Mouse (Mus musculus) intestine, embryonic 14.5 days (tissue): ENCODE measurements around the gene Slc6a18. TPM values are rescaled to one million over a fixed set of nuclear protein-coding genes. Genes with fewer than 3 reads are reported as not detected.

Experiments
- ATAC-seq: fragments of 200-750 bp; cut with Nextera tagmentation; replicated peaks from 2 replicates; pipeline ENCODE4 v1.8.0; 2017; ENCODE audit warnings: low read depth, moderate number of reproducible peaks, moderate TSS enrichment, moderate library complexity; ENCODE audit not compliant: low FRiP score, low TSS enrichment
- DNase-seq: peaks from one replicate; pipeline ENCODE4 v3.0.0-alpha.2; 2018; ENCODE audit warnings: low spot score
- H3K27ac ChIP-seq: fragments of 300-500 bp; sonication (generic); 2 replicates; pipeline ENCODE4 v1.5.1; 2014; ENCODE audit warnings: low read depth, mild to moderate bottlenecking, control low read depth
- H3K27me3 ChIP-seq: fragments of 300-500 bp; sonication (generic); replicated peaks from 2 replicates; pipeline ENCODE4 v1.6.1; 2014; ENCODE audit warnings: low read length, control low read depth; ENCODE audit not compliant: control insufficient read depth, insufficient read depth
- H3K36me3 ChIP-seq: fragments of 300-500 bp; sonication (generic); 2 replicates; pipeline ENCODE4 v1.6.1; 2014; ENCODE audit warnings: low read length, control low read depth; ENCODE audit not compliant: control insufficient read depth, insufficient read depth
- H3K4me1 ChIP-seq: fragments of 300-500 bp; sonication (generic); replicated peaks from 2 replicates; pipeline ENCODE4 v1.6.1; 2014; ENCODE audit warnings: low read length, control low read depth, mixed read lengths; ENCODE audit not compliant: control insufficient read depth, insufficient read depth
- H3K4me2 ChIP-seq: fragments of 300-500 bp; sonication (generic); 2 replicates; pipeline ENCODE4 v1.6.1; 2014; ENCODE audit warnings: low read length
- H3K4me3 ChIP-seq: fragments of 300-500 bp; sonication (generic); 2 replicates; pipeline ENCODE4 v1.5.1; 2014; ENCODE audit warnings: low read depth, low read length, control low read depth, mixed read lengths
- H3K9ac ChIP-seq: fragments of 300-500 bp; sonication (generic); 2 replicates; pipeline ENCODE4 v1.6.1; 2014; ENCODE audit warnings: mild to moderate bottlenecking, low read length
- H3K9me3 ChIP-seq: fragments of 300-500 bp; sonication (generic); 2 replicates; pipeline ENCODE4 v1.6.1; 2016; ENCODE audit warnings: low read length, control low read depth; ENCODE audit not compliant: control insufficient read depth
- WGBS: fragments of 180-500 bp; shearing (Covaris S2); extraction: QIAGEN DNeasy Blood & Tissue Kit; methylation state at CpG from one replicate; pipeline ENCODE4 v1.1.7; 2014; 5-methylcytosine and 5-hydroxymethylcytosine counted together
- polyA plus RNA-seq: library from polyadenylated mRNA; unstranded; fragments of >200 nt; fragmentation: Nextera tagmentation; extraction: Ambion mirVana; gene quantifications from 2 replicates; pipeline ENCODE4 v1.2.1, GENCODE M21; 2014

The Slc6a18 gene
- polyA plus RNA-seq = not detected in 2 replicates

DNA sequence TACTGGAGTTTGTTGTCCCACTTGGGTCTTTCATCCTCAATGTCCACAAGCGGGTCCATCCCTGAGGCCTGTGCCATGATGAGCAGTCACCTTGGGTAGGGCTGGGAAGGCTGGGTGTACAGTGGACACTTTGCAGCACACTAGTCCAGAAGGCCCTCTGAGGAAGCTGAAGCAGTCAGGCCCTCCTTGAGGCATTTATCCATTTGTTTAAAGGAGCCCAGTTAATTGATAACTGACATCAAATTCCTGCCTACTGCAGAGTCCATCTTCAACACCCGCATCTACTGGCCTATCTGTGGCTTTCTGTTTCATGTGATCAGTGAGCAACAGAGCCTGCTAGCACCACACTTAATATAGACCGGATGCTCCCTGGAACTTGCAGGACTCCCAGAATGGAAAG is at the start of gene Slc6a18:
TSS of gene Slc6a18 (minus strand) at position 171 of the 400 bp plus-strand sequence.
- no peak within 1 kb of the TSS for H3K27ac ChIP-seq
- no peaks in the 10 kb centered on the region for H3K36me3 ChIP-seq
- no peak within 1 kb of the TSS for H3K4me2 ChIP-seq
- H3K4me3 ChIP-seq = no peak within 1 kb of the TSS
- H3K9ac ChIP-seq = no peak within 1 kb of the TSS
- ATAC-seq = no peak
- no peaks in the 10 kb centered on the region for H3K27me3 ChIP-seq
- DNase-seq = no peak
- 82% methylated on average over 3 of the region's 3 CpGs for WGBS
- H3K4me1 ChIP-seq = no peaks in the 10 kb centered on the region
- no peaks in the 10 kb centered on the region for H3K9me3 ChIP-seq

DNA sequence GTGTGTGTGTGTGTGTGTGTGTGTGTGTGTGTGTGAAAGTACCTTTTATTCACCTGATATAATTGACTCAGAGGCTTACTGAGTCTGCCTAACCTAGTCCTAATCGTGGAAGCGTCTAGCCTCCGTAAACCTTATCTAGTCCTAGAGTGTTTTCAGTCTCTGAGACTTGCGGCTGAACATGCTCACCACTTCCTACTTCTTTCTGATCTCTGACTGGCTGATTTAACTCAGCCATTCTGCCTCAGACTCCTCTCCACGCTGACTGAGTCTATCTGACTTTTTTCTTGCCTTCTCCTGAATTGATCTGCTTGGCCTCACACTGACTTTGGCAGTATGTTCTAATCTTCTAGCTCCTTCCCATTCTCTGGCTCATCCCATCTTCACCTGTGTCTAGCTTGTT is 47.5 kb upstream of the Slc6a18 start:
- Histone ChIP-seq H3K4me3 (no peak overlapping the region), H3K36me3 (no peaks in the 10 kb centered on the region), H3K9me3 (no peaks in the 10 kb centered on the region), H3K27ac (no peak overlapping the region), H3K4me1 (no peaks in the 10 kb centered on the region), H3K9ac (no peak overlapping the region), H3K4me2 (no peak overlapping the region), H3K27me3 (0 out of 2 replicates have a peak, but pooled peaks cover 3% of the 10 kb centered on the region)
- WGBS = 75% methylated on average over 5 of the region's 5 CpGs
- DNase-seq (no peak), ATAC-seq (no peak)

DNA sequence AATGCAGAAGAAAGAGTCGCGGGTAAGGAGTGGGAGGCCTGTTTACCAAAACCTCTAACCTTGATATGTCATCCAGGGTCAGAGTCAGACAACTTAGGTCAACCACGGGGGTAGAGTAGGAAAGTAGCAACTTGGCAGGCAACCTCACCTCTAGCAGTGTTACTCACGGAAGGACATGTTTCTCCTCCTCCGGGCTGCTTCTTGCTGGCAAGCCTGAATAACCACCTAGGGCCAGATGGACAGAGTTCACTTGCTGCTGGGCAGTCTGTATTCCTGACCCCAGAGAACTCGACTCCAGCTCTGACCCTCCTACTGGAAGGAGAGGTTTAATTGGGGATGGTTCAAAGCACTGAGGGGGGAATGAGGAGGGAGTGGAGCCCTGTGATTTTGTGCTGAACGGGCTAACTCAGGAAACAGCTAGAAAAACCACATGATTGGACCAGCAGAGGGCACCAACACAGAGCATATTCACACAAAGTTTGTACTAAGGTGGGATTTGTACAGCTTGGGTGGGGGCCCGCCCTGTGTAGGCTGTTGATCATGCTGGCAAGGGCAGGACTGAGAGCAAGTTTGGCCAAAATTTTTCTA is 45.4 kb upstream of the Slc6a18 start:
- WGBS = 33% methylated on average over 8 of the region's 8 CpGs
- no peak overlapping the region for H3K4me2 ChIP-seq
- ATAC-seq = no peak; the same call in 1 of the 2 replicates

DNA sequence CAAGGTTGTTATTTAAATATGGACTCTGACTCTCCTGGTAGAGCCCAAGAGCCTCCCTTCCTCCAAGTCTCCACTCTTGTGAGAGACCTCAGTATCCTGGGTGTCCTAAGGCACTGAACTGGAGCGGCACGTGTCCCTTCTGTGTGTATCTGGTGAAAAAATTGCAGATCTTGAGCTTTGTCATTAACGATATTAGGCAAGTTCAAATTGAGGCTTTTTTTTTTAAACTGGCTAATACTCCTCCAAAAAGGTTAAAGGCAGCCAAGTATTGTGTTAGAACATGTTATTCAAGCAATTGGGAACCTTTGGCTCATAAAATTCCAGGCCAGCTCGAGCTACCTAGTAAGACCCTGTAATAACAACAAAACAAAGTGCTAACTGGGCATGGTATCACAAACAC is 42.4 kb upstream of the Slc6a18 start:
- no peaks in the 10 kb centered on the region for H3K36me3 ChIP-seq
- no peak overlapping the region for H3K4me3 ChIP-seq
- WGBS = 84% methylated on average over 4 of the region's 4 CpGs
- DNase-seq = no peak
- no peaks in the 10 kb centered on the region for H3K9me3 ChIP-seq
- 0 out of 2 replicates have a peak, but pooled peaks cover 3% of the 10 kb centered on the region for H3K27me3 ChIP-seq
- no peaks in the 10 kb centered on the region for H3K4me1 ChIP-seq
- no peak overlapping the region for H3K27ac ChIP-seq
- no peak for ATAC-seq
- H3K4me2 ChIP-seq = no peak overlapping the region
- H3K9ac ChIP-seq = no peak overlapping the region

More for the DNA sequence above, 45.4 kb upstream of the Slc6a18 start:
- H3K27ac ChIP-seq = no peak overlapping the region
- DNase-seq = no peak
- H3K4me3 ChIP-seq = no peak overlapping the region
- H3K9ac ChIP-seq = no peak overlapping the region
- no peaks in the 10 kb centered on the region for H3K9me3 ChIP-seq
- H3K4me1 ChIP-seq = no peaks in the 10 kb centered on the region
- H3K36me3 ChIP-seq = no peaks in the 10 kb centered on the region
- 0 out of 2 replicates have a peak, but pooled peaks cover 3% of the 10 kb centered on the region for H3K27me3 ChIP-seq

DNA sequence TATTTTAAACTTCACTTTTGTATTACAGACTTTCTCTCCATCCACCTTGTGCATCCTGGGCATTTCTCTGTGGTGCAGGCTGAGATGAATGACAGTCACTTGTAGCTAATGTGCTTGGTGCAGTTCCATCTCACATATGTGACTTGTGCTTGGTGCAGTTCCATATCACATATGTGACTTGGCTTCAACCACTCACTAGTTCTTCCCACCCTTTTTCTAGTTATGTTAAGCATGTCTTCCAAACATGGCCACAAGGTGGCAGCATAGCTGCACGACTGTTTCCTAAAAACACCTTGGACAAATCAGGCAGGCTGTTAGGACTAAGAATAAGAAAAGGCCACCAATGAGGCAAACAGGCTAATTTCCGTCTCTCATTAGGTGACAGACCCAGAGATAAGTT is 40.4 kb upstream of the Slc6a18 start:
- no peak overlapping the region for H3K4me2 ChIP-seq
- WGBS = 3% methylated on average over 2 of the region's 2 CpGs
- 0 out of 2 replicates have a peak, but pooled peaks have one; percentile 29 for ATAC-seq

DNA sequence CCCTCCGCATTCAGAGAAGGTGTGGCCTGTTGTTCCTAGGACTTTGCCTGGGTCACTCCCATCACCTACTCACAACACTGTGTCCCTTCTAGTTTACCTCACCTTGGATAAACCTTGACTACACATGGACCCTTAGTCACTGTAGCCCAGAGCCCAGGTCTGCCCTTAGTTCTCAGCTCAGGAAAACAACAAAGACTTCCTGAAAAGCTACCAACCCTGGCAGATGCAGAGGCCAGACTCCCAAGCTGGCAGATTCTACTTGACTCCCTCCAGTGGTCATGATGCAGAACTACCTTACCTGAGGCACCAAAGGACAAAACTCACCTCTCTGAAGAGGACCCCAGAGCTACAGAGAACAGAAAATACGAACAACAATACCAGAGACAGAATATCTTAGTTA is 36.2 kb upstream of the Slc6a18 start:
- no peaks in the 10 kb centered on the region for H3K27me3 ChIP-seq
- no peak overlapping the region for H3K9ac ChIP-seq
- no peaks in the 10 kb centered on the region for H3K9me3 ChIP-seq
- no peaks in the 10 kb centered on the region for H3K36me3 ChIP-seq
- no peaks in the 10 kb centered on the region for H3K4me1 ChIP-seq
- DNase-seq (no peak), ATAC-seq (0 out of 2 replicates have a peak, but pooled peaks have one; percentile 18)
- 66% methylated on average over 2 of the region's 2 CpGs for WGBS
- H3K4me2 ChIP-seq = no peak overlapping the region
- H3K27ac ChIP-seq = no peak overlapping the region
- no peak overlapping the region for H3K4me3 ChIP-seq

More for the DNA sequence above, 40.4 kb upstream of the Slc6a18 start:
- H3K27ac ChIP-seq = no peak overlapping the region
- no peaks in the 10 kb centered on the region for H3K9me3 ChIP-seq
- DNase-seq = peak; percentile 93
- H3K36me3 ChIP-seq = no peaks in the 10 kb centered on the region
- no peaks in the 10 kb centered on the region for H3K4me1 ChIP-seq
- H3K27me3 ChIP-seq = 0 out of 2 replicates have a peak, but pooled peaks cover 3% of the 10 kb centered on the region
- no peak overlapping the region for H3K9ac ChIP-seq
- H3K4me3 ChIP-seq = no peak overlapping the region

DNA sequence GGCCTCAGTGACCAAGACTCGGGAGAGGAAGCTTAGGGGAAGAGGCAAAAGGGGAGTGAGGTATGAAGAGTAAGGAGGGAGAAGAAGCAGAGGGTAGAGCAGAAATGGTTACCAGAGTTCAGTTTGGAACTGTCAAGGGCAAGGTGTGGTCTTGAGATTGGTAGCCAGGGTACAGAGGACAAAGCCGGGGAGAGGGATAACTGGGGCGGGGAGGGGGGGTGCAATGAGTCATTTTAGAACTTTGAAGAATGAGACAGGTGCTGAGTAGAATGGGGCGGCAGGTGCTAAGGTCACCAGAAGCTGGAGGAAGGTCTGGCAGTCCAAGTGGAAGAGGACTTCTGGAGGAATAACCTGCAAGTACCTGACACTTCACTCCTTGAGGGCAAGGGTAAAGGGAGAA is 35.4 kb upstream of the Slc6a18 start:
- no peaks in the 10 kb centered on the region for H3K36me3 ChIP-seq
- H3K9me3 ChIP-seq = no peaks in the 10 kb centered on the region
- no peak overlapping the region for H3K9ac ChIP-seq
- no peak overlapping the region for H3K4me2 ChIP-seq
- WGBS = 74% methylated on average over 4 of the region's 4 CpGs
- no peak overlapping the region for H3K4me3 ChIP-seq
- no peak for DNase-seq
- H3K4me1 ChIP-seq = no peaks in the 10 kb centered on the region
- no peak overlapping the region for H3K27ac ChIP-seq
- ATAC-seq = no peak
- H3K27me3 ChIP-seq = no peaks in the 10 kb centered on the region

DNA sequence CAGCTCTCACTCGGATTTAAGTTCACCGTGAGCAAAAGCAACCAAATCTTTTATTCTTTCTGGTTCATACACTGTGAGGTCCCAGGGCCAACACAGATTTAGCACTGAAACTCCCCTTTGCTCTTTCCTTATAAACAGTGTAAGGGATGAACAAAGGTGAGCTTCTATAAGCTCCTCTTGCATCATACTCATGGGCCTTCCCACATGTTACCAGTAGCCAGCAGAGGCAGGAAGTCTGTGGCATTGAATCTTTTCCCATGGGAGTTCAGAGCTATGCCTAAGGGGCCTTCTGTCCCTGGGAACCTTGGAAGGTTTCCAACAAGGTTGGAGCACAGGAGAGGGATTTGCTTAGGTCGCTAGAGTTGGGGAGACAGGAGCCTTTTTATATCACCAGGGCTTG is 34.4 kb upstream of the Slc6a18 start:
- Histone ChIP-seq H3K9me3 (no peaks in the 10 kb centered on the region), H3K27ac (no peak overlapping the region), H3K4me2 (no peak overlapping the region), H3K4me1 (no peaks in the 10 kb centered on the region), H3K27me3 (no peaks in the 10 kb centered on the region), H3K9ac (no peak overlapping the region), H3K36me3 (no peaks in the 10 kb centered on the region), H3K4me3 (no peak overlapping the region)
- DNase-seq = no peak
- 80% methylated on average over 3 of the region's 3 CpGs for WGBS
- no peak for ATAC-seq

DNA sequence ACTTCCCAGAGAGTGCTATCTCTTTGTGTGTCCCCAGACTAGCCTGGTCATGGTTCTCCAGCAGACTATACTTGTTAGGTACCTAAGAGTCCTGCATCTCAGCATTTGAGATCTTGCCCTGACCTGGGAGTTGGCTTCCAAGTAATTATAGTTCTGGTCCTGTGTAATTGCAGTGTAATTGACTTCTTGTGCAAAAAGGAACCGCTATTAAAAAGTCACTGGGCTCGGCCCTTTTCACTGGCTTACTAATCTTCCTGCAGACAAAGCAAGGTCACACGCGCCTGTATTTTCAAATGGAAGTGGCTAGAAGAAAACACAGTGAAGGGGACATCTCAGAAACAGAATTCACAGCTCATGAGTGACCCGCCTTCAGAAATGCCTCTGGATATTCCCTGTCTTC is 34.0 kb upstream of the Slc6a18 start:
- Histone ChIP-seq H3K27ac (no peak overlapping the region), H3K9ac (no peak overlapping the region), H3K27me3 (no peaks in the 10 kb centered on the region), H3K36me3 (no peaks in the 10 kb centered on the region), H3K4me1 (no peaks in the 10 kb centered on the region), H3K9me3 (no peaks in the 10 kb centered on the region), H3K4me2 (no peak overlapping the region), H3K4me3 (no peak overlapping the region)
- no peak for ATAC-seq
- WGBS = 92% methylated on average over 5 of the region's 5 CpGs
- no peak for DNase-seq
